Mouse (Mus musculus) left cerebral cortex, adult 8-10 months (tissue): ENCODE results near the gene Opcml. TPM values are rescaled to one million over a fixed set of nuclear protein-coding genes. Genes with fewer than 3 reads are reported as not detected.

Experiments used
- DNase-seq, 2 experiments: peaks; one replicate each; pipeline ENCODE4 v3.0.0; 2022; ENCODE audit warnings: low spot score in 2 of 2
- total RNA-seq, 4 experiments: library from RNA; stranded (reverse); gene quantifications; 2 replicates each; pipeline ENCODE4 v1.2.4; 2022

Gene Opcml
- total RNA-seq, 4 experiments from 2014 or later, result 202 to 222 (median 210) TPM

DNA sequence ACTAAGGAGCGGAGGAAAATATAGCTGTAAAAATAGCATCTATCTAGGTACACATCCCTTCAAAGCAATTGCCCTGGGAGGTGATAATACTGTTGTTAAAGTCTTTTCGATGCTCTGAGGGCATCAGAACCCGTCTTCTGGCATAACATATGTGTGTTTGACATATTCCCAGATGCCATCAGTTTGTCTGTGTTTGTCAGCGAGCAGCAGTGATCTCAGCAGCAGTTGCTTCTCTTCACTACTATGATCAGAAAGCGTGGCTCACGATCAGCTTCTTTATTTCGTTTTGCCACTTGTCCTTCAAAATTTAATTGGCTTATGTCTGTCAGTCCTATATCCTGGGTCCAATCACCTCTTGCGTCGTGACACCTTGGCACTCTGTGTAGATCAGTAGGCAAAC lies 447.9 kb downstream of the Opcml start:
- DNase-seq, result no peak

DNA sequence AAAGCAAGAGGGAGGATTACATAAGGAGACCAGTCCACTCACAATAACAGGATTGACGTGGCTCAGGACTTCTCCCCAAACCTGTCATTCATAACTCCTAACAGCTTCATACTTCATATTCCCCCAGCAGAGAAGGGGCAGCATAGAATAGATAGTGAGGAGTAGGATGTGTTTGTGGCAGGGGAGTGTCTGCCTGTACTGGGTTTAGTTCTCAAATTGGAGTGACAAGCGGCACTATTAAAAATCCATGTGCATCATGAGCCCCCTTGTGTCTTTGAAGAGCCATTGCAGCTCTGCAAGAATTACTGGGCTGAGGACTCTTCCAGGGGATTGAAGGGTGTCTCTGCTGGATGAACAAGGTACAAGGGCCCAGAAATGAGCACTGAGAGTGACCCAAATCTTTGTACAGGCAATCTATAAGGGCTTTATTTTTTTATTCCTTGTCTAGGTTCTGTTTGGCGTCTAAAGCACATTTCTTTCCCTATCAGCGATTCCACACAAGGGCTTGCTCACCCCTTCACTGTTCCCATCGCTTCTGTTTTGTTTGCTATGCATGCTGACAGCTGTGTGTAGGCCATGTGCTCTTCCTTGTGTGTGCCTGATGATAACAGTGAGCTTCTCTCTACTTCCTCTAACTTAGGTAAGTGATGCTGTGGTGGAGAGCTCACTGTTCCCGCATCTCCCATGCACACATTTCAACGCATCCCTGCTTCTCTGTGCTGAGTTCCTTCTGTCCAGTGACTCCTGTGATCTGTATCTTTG lies 457.3 kb downstream of the Opcml start:
- no peak for DNase-seq

- no peak for DNase-seq
Measured at GRCm38 (mm10) chr9:28251341-28251740, 460.8 kb downstream of the Opcml start.

DNA sequence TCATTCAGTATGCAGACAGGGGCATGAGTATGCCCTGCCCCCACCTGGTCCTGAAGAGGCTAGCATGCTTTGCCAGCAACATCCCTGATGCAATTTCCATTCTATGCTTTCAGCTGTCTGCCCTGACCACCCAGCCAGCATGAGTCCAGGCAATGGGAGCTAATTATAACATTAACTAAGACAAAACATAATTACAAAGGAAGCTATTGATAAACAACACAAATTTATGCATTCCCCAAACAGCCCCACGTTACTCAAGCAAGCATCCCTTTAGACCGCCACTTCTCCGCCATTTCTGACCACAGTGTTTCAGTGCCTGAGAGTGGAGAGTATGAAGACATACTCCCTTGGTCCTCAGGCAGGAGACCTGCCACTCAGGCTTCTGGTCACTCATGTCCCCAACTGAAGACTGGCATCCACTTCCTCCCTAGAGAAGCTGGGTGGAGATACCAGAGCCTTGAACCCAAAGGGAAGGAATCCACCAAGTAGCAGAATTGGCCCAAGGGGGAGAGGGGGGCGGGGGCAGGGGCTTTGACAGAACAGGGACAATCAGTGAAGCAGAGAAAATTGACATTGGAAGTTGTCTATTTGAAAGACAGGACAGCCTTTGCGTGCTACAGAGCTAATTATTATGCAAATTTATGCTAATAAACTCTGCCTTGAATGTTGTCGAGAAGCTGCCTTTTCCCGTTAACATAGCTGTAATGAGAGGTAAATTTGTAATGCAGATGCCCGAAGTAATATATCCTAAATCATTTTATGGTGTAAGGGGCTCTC lies 464.7 kb downstream of the Opcml start:
- no peak for DNase-seq

GRCm38 (mm10) chr9:28255905-28256268 lies 465.3 kb downstream of the Opcml start:
- DNase-seq, result no peak

DNA sequence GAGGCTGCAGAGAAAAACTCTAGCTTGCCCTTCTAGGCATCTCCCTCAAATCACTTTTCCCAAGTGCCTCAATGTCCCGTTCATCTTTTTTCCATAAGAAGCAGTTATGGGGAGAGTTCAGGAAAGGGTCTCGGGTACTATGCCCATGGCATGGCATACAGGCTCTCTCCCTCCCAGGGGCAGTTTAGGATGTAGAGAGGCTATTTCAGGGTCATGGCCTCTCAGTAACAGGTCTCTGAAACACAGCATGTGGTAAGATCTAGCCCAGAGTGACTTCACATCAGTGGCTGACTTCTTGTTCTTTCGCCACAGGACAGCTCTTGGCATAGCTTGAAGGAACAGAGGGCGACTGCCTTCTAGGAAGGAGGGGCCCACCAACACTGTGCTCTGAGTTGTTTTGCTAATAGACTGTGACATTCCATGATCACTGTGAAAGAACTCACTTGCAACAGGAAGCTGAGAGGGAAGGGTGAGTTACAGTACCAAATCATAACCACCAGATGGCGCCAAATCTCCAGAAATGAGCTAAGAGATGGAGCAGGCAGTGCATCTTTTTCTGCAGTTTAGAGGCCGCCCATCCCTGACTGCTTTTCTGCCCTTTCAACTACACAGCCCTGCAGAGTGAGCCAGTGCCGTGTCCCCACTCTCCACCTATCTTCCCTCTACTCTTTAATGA lies 470.6 kb downstream of the Opcml start:
- DNase-seq, result peak; percentile 28 to 66

- no peak for DNase-seq
Measured at GRCm38 (mm10) chr9:28262021-28262420, 471.4 kb downstream of the Opcml start.

- no peak for DNase-seq
Measured at GRCm38 (mm10) chr9:28262896-28263295, 472.3 kb downstream of the Opcml start.

- DNase-seq, result peak in 1 of 2 experiments; percentile 58
Measured at GRCm38 (mm10) chr9:28264761-28265160, 474.2 kb downstream of the Opcml start.

- DNase-seq, result no peak
Measured at GRCm38 (mm10) chr9:28273816-28274215, 483.2 kb downstream of the Opcml start.

DNA sequence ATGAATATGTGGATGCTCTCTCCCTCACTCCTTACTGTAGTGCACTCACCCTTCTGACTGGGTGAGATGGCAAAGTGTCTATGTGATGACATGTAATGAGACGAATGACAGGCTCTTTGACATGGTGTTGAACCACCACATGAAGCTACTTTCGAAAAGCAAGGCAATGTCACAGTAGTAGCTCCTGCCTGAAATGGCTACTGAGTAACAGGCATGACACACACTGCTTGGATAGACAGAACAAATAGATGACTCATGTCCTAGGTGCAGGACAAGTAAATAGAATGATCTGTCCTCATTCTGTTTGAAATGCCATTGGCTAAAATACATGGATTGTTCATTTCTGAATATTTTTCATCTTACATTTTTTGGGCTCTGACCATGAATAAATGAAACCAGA lies 488.0 kb downstream of the Opcml start:
- DNase-seq, result no peak

GRCm38 (mm10) chr9:28281025-28281424 lies 490.4 kb downstream of the Opcml start:
- DNase-seq, result no peak

- no peak for DNase-seq
Measured at GRCm38 (mm10) chr9:28281571-28281970, 491.0 kb downstream of the Opcml start.

DNA sequence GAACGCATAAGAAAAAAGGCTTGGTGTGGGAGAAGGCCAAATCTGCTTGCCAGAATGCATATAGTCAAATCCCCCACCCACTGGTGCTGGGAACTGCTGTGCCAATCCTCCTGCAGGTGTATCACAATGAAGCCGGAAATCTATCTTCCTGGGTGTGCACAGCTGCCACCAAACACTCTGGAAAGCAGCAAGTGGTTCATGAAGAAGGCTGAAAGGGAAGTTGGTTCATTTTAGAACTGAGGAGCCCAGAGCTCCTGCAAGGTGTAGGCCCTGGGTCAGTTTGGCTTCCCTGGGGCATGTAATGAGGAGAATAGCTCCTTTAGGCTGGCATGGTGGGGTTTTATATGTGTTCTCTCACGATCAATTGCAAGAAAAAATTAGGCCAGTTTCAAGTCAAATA lies 494.4 kb downstream of the Opcml start:
- DNase-seq, result no peak

- no peak for DNase-seq
Measured at GRCm38 (mm10) chr9:28286384-28286783, 495.8 kb downstream of the Opcml start.

GRCm38 (mm10) chr9:28287485-28287884 lies 496.9 kb downstream of the Opcml start:
- no peak for DNase-seq

DNA sequence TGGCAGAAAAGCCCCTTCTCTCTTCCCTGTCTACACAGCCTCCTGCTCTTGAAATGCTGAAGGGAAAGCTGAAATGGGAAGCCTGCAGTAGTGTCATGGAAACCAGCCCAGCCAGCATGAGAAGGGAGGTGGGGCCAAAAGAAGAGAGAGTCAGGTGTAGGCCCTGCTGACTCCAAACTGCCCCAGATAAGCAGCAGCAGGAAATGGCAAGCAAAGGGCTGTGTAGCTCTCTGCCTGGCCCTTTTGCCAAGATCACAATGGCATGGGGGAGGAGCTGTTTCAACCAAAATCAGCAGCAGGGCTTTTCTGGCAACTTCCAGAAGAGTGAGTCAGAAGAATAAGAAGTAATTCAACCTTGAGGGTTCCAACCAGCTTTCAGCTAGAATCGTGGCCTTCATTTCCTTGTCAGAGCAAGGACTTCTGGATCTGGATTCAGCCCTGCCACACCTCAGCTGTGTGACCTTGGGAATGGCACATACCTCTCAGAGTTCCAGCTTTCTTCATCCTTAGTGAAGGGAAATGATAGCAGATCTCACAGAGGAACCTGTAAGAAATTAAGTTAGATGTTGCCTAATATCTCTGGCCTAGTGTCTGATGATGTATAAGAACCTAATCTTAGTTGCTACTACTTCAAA lies 499.2 kb downstream of the Opcml start:
- DNase-seq, result no peak

DNA sequence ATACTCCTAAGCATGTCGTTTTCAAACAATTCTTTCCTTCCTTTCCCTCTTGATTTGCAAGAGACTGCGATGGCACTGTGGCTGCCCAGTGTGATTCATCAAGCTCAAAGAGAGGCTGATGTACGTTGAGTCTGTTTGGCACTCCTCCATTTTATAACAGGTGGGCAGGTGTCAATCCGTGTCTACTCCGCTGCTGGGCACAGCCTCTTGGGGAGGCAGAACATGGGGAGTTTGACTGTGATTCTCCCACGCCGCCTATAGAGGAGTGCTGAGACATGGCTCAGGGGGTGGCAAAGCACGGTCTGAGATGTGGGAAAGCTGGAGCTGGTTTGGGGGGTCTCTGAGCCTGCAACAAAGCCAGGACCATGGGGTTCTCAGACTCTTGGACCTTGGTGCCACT lies 513.1 kb downstream of the Opcml start:
- no peak for DNase-seq

GRCm38 (mm10) chr9:28306364-28307121 lies 516.0 kb downstream of the Opcml start:
- no peak for DNase-seq

GRCm38 (mm10) chr9:28307122-28307430 lies 516.5 kb downstream of the Opcml start:
- DNase-seq, result no peak

DNA sequence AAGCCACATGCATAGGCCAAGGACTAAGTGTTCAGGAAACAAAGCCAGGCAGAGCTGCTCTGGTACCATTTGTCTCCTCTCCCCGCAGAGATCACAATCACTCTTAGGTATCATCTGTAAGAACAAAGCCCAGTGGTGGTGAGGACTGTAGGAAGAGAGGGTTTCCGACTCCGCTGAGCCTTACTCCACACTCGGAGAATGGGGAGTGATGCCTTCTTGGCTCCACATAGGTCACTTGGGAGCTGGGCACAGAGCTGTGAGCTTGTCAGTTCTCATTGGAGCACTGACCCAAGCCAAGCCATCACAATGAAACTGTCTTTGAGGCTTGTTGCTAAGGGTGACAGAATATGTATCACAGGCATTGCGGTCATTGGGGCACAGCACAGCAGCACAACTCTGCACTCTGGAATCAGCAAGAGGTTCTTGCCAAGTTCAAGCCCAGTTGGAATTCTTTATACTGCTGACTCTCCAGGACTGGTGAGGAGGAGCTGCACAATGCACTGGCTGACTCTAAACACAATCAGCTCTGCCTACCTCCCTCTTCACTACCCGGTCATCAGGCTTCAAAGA lies 517.0 kb downstream of the Opcml start:
- no peak for DNase-seq
